Mouse (Mus musculus) neutrophil, adult 83 days (primary cell): ENCODE measurements around the gene Wdfy1. TPM values are rescaled to one million over a fixed set of nuclear protein-coding genes. Genes with fewer than 3 reads are reported as not detected.

ENCODE experiments used
- total RNA-seq, 2 experiments: library from RNA; stranded (reverse); gene quantifications; one replicate each; pipeline ENCODE4 v1.2.4; 2023

Wdfy1 gene
- total RNA-seq, result 10 to 100 TPM; 48.6 to 52.1 TPM

DNA sequence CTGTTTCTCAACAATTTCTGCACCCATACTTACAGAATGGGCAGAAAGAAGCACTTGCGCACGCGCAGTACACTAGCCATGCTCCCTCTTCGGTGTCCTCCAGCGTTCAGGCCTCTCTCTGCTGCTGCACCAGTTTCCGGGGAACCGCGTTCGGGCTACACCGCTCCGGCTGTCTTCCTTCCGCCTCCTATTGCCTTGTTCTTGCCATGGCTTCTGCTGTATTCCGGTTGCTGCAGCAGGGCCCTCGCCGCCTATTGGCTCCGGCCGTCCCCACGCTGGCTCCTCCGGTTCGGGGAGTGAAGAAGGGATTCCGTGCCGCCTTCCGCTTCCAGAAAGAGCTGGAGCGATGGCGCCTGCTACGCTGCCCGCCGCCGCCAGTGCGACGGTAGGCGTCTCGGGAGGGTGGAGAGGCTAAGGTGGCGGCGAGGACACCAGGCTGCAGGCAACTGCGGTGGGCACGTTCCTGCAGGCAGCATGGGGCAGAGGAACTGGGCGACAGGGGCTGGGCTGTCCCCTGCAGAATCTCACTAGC, at the start of gene Wdfy1, which contains the start of gene Mrpl44:
Gene Wdfy1, minus strand, starts transcription at position 217 of the 532 bp plus-strand sequence.
Gene Mrpl44, plus strand, starts transcription at position 92 of the 532 bp plus-strand sequence.

GRCm38 (mm10) chr1:79671543-79672337, 104.2 kb downstream of the Wdfy1 start, which contains the start of gene Ap1s3:
TSS of gene Ap1s3 (minus strand) at chr1:79671972.

Other genes with a start within 250 kb of the Wdfy1 start
- gene Ap1s3, start 104.2 kb downstream of the Wdfy1 start, total RNA-seq, result 1 to 10 TPM; 8.5 to 9.7 TPM
- gene Mrpl44, start 125 bp downstream of the Wdfy1 start, total RNA-seq, result 10 to 100 TPM; 15.9 to 16.6 TPM
- 10 to 100 TPM in 1 of 2 experiments, 1 to 10 TPM in 1; 7.1 to 10.8 TPM for gene Serpine2, start 85.0 kb upstream of the Wdfy1 start, total RNA-seq